Comparison of ENCODE assay signal across 12 mouse cellular contexts in the genomic region with DNA sequence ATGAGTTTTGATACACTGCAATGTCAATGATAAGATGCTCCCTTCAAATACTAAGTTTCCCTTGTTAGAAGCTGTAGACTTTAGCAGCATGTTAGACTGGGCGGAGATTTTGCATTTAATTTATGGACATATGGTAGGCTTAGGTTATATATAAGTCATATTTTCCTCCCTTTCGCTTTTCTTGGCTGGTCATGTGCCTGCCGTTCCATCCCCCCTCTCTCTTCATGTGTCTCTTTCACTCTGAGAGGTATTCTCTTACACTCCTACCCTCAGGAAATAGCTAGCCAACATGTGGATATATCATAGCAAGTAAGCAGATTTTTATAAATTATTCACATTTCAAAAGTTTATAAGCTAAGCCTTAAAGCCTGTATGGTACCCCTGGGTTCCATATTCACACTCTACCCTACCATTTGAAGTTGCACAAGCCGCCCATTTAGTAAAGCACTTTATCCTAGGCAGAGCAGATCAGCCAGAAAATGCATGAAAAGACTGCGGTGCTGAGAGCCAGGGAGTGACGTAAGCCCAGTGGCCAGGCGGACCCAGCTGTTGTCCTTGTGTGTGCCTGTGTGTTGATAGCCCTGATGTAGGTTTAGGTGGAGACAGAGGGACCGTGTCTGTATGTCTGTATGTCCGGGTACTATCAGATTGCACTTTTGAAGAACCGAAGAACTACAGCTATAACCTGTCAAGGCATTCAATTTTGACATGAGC.
DNase-seq lines count a peak whose midpoint lies in the region; ATAC-seq and TF ChIP-seq lines count a peak whose summit lies in the region.
"Had no signal": no experiment of that assay in that cellular context is flagged by ENCODE, and none has a peak within 500 bp of the region (broad histone marks: within the 10 kb centered on the region; RNA-seq: fewer than 3 reads in every experiment).

No protein-coding gene starts in this region.

- peak; percentile 16 for DNase-seq in kidney, adult 11 months
- DNase-seq in gastrocnemius, postnatal 25 days = peak; percentile 40
- DNase-seq in kidney, adult 8-10 months = peak; percentile 11 to 24
- peak; percentile 44 for DNase-seq in lung, adult 2 months
- no peak for DNase-seq in frontal cortex, postnatal 10 days (ENCODE audit: low spot score in 2 of 2)
- no peak for DNase-seq in layer of hippocampus, postnatal 25 days (ENCODE audit: extremely low spot score in 1 of 2, low spot score in 1 of 2)
- no peak for DNase-seq in midbrain, embryonic 14.5 days
- DNase-seq: left cerebral cortex, postnatal 4 days; thymus, postnatal 25 days had no signal

- H3K4me1 ChIP-seq in kidney, embryonic 15.5 days = 0 out of 2 replicates have a peak, but pooled peaks cover 6% of the 10 kb centered on the region
- H3K4me1 ChIP-seq in lung, adult 2 months (ENCODE audit: control insufficient read depth, insufficient read depth, low read length) = no peaks in the 10 kb centered on the region
- no peaks in the 10 kb centered on the region for H3K4me1 ChIP-seq in midbrain, embryonic 14.5 days (ENCODE audit: control insufficient read depth, insufficient read depth, low read length)
- H3K4me1 ChIP-seq: intestine, embryonic 15.5 days; neural tube, embryonic 13.5 days had no signal

- no peaks in the 10 kb centered on the region for H3K9me3 ChIP-seq in kidney, embryonic 15.5 days (replicated peaks)
- H3K9me3 ChIP-seq in midbrain, embryonic 14.5 days (ENCODE audit: control insufficient read depth, low read length) = no peaks in the 10 kb centered on the region
- H3K9me3 ChIP-seq: intestine, embryonic 15.5 days; neural tube, embryonic 13.5 days had no signal

- H3K4me2 ChIP-seq in kidney, embryonic 15.5 days = no peak overlapping the region
- H3K4me2 ChIP-seq in midbrain, embryonic 14.5 days (ENCODE audit: low read length) = no peak overlapping the region
- H3K4me2 ChIP-seq: intestine, embryonic 15.5 days; neural tube, embryonic 13.5 days had no signal

- no peak for TF ChIP-seq POLR2A in lung, adult 2 months (IDR thresholded peaks at IDR 0.05; ENCODE audit: borderline replicate concordance, extremely low read depth, low read depth, low read length)

- no peak overlapping the region for H3K9ac ChIP-seq in kidney, embryonic 15.5 days
- no peak overlapping the region for H3K9ac ChIP-seq in midbrain, embryonic 14.5 days (replicated peaks; ENCODE audit: low read length)
- H3K9ac ChIP-seq: intestine, embryonic 15.5 days; neural tube, embryonic 13.5 days had no signal

- ATAC-seq in kidney, embryonic 15.5 days (replicated peaks; ENCODE audit: low FRiP score) = no peak; the same call in 1 of the 2 replicates
- no peak for ATAC-seq in midbrain, embryonic 14.5 days (ENCODE audit: low FRiP score, low TSS enrichment)
- ATAC-seq: intestine, embryonic 15.5 days had no signal

- H3K27me3 ChIP-seq in kidney, embryonic 15.5 days = no peaks in the 10 kb centered on the region
- H3K27me3 ChIP-seq in midbrain, embryonic 14.5 days (ENCODE audit: control insufficient read depth, insufficient read depth, low read length) = no peaks in the 10 kb centered on the region
- H3K27me3 ChIP-seq: intestine, embryonic 15.5 days; neural tube, embryonic 13.5 days had no signal

- TF ChIP-seq CTCF in lung, adult 2 months (IDR thresholded peaks at IDR 0.05; ENCODE audit: insufficient read depth, low read length) = no peak

- no peak overlapping the region for H3K27ac ChIP-seq in kidney, embryonic 15.5 days
- no peak overlapping the region for H3K27ac ChIP-seq in midbrain, embryonic 14.5 days (replicated peaks; ENCODE audit: low read depth, low read length)
- H3K27ac ChIP-seq: intestine, embryonic 15.5 days; neural tube, embryonic 13.5 days had no signal

- WGBS in kidney, embryonic 15.5 days = 70% methylated on average over 10 of the region's 10 CpGs
- 79% methylated on average over 10 of the region's 10 CpGs for WGBS in lung, adult 2 months
- WGBS in midbrain, embryonic 14.5 days = 93% methylated on average over 10 of the region's 10 CpGs

- no peak overlapping the region for H3K4me3 ChIP-seq in kidney, embryonic 15.5 days (replicated peaks)
- no peak overlapping the region for H3K4me3 ChIP-seq in lung, adult 2 months (replicated peaks; ENCODE audit: extremely low read depth, low read depth, low read length)
- H3K4me3 ChIP-seq in midbrain, embryonic 14.5 days (replicated peaks; ENCODE audit: low read depth, low read length) = no peak overlapping the region
- H3K4me3 ChIP-seq: intestine, embryonic 15.5 days; neural tube, embryonic 13.5 days had no signal

- H3K36me3 ChIP-seq in kidney, embryonic 15.5 days = no peaks in the 10 kb centered on the region
- no peaks in the 10 kb centered on the region for H3K36me3 ChIP-seq in midbrain, embryonic 14.5 days (ENCODE audit: control insufficient read depth, insufficient read depth, low read length)
- H3K36me3 ChIP-seq: intestine, embryonic 15.5 days; neural tube, embryonic 13.5 days had no signal

Comparison
In these comparisons a context has a peak if more than half of its experiments do, and no peak if none do; other contexts are left out.
1. DNase-seq: peak in kidney, adult 11 months (single experiment), gastrocnemius, postnatal 25 days (single experiment), kidney, adult 8-10 months (2 of 2) and lung, adult 2 months (single experiment); none in frontal cortex, postnatal 10 days (0 of 2), layer of hippocampus, postnatal 25 days (0 of 2) and midbrain, embryonic 14.5 days (single experiment).